Mouse (Mus musculus): ENCODE results near the gene Socs7. TPM values are rescaled to one million over a fixed set of nuclear protein-coding genes. Genes with fewer than 3 reads are reported as not detected.

Gene Socs7
- polyA plus RNA-seq, 2 experiments, result 2.6 to 13.7 TPM

- Histone ChIP-seq H3K36me3 (ENCODE audit: control insufficient read depth, insufficient read depth, low read length) (peaks cover 2% of the 10 kb centered on the region; the same call in 1 of the 2 replicates), H3K9ac (ENCODE audit: low read depth, low read length, severe bottlenecking) (no peak overlapping the region), H3K9me3 (ENCODE audit: control insufficient read depth, low read length) (no peaks in the 10 kb centered on the region), H3K4me2 (replicated peaks; ENCODE audit: low read depth, low read length, severe bottlenecking) (no peak overlapping the region), H3K4me1 (ENCODE audit: control insufficient read depth, insufficient read depth, low read length) (peaks cover 19% of the 10 kb centered on the region), H3K27ac (replicated peaks; ENCODE audit: low read depth, low read length) (no peak overlapping the region), H3K4me3 (replicated peaks; ENCODE audit: low read length) (no peak overlapping the region), H3K27me3 (ENCODE audit: control insufficient read depth, insufficient read depth, low read length) (no peaks in the 10 kb centered on the region)
- DNase-seq (ENCODE audit: low spot score) (no peak), ATAC-seq (ENCODE audit: low FRiP score, low read depth) (no peak)
- WGBS, result 68% methylated on average over 3 of the region's 3 CpGs
- no peak for TF ChIP-seq POLR2A (IDR thresholded peaks at IDR 0.05; ENCODE audit: borderline replicate concordance, extremely low read depth, insufficient read depth, insufficient read length)
Observed at GRCm38 (mm10) chr11:97424802-97425201, 62.5 kb downstream of the Socs7 start.

- peak; percentile 89 for ATAC-seq (ENCODE audit: low FRiP score, low read depth)
- H3K9me3 ChIP-seq (ENCODE audit: control insufficient read depth, low read length), result no peaks in the 10 kb centered on the region
- no peak for TF ChIP-seq POLR2A (IDR thresholded peaks at IDR 0.05; ENCODE audit: borderline replicate concordance, extremely low read depth, insufficient read depth, insufficient read length)
- DNase-seq (ENCODE audit: low spot score), result peak; percentile 81
- no peaks in the 10 kb centered on the region for H3K27me3 ChIP-seq (ENCODE audit: control insufficient read depth, insufficient read depth, low read length)
- H3K4me1 ChIP-seq (ENCODE audit: control insufficient read depth, insufficient read depth, low read length), result peaks cover 19% of the 10 kb centered on the region
- no peak overlapping the region for H3K27ac ChIP-seq (replicated peaks; ENCODE audit: low read depth, low read length)
- H3K4me2 ChIP-seq (replicated peaks; ENCODE audit: low read depth, low read length, severe bottlenecking), result peak overlapping the region; percentile 67
- peak overlapping the region; percentile 29; the same call in 1 of the 2 replicates for H3K9ac ChIP-seq (ENCODE audit: low read depth, low read length, severe bottlenecking)
- H3K4me3 ChIP-seq (replicated peaks; ENCODE audit: low read length), result peak overlapping the region; percentile 31
- 1% methylated on average over 28 of the region's 32 CpGs for WGBS
- peaks cover 2% of the 10 kb centered on the region; the same call in 1 of the 2 replicates for H3K36me3 ChIP-seq (ENCODE audit: control insufficient read depth, insufficient read depth, low read length)
Observed at GRCm38 (mm10) chr11:97427794-97428725, 65.7 kb downstream of the Socs7 start.

DNA sequence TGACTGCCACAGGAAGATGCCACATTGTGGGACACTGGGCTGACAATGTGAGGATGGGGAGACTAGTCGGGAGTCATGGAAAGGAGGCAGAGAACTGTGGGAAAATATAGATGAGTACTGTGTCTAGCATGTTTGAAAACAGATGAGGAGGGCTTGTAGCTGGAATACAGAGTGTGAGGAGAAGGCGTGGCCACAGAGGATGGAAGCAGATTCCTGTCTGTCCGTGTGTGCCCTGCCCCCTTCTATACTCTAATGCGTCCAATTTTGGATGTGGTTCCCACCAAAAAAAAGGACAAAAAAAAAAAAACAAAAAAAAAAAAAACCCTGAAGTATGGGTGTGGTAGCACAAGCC, 66.4 kb downstream of the Socs7 start:
- H3K36me3 ChIP-seq (ENCODE audit: control insufficient read depth, insufficient read depth, low read length), result peaks cover 2% of the 10 kb centered on the region; the same call in 1 of the 2 replicates
- H3K4me3 ChIP-seq (replicated peaks; ENCODE audit: low read length), result peak overlapping the region; percentile 31
- 46% methylated on average over 4 of the region's 4 CpGs for WGBS
- H3K9ac ChIP-seq (ENCODE audit: low read depth, low read length, severe bottlenecking), result 0 out of 2 replicates have a peak overlapping the region, but pooled peaks have one; percentile 12
- H3K27me3 ChIP-seq (ENCODE audit: control insufficient read depth, insufficient read depth, low read length), result no peaks in the 10 kb centered on the region
- TF ChIP-seq POLR2A (IDR thresholded peaks at IDR 0.05; ENCODE audit: borderline replicate concordance, extremely low read depth, insufficient read depth, insufficient read length), result no peak
- H3K4me1 ChIP-seq (ENCODE audit: control insufficient read depth, insufficient read depth, low read length), result peaks cover 19% of the 10 kb centered on the region
- peak overlapping the region; percentile 67; the same call in 1 of the 2 replicates for H3K4me2 ChIP-seq (replicated peaks; ENCODE audit: low read depth, low read length, severe bottlenecking)
- no peak for DNase-seq (ENCODE audit: low spot score)
- no peaks in the 10 kb centered on the region for H3K9me3 ChIP-seq (ENCODE audit: control insufficient read depth, low read length)
- ATAC-seq (ENCODE audit: low FRiP score, low read depth), result no peak
- no peak overlapping the region for H3K27ac ChIP-seq (replicated peaks; ENCODE audit: low read depth, low read length)

- ATAC-seq (ENCODE audit: low FRiP score, low read depth), result no peak
- no peak for TF ChIP-seq POLR2A (IDR thresholded peaks at IDR 0.05; ENCODE audit: borderline replicate concordance, extremely low read depth, insufficient read depth, insufficient read length)
- Histone ChIP-seq H3K27me3 (ENCODE audit: control insufficient read depth, insufficient read depth, low read length) (no peaks in the 10 kb centered on the region), H3K4me1 (ENCODE audit: control insufficient read depth, insufficient read depth, low read length) (peaks cover 20% of the 10 kb centered on the region), H3K9ac (ENCODE audit: low read depth, low read length, severe bottlenecking) (no peak overlapping the region), H3K36me3 (ENCODE audit: control insufficient read depth, insufficient read depth, low read length) (no peaks in the 10 kb centered on the region; the same call in 1 of the 2 replicates), H3K4me3 (replicated peaks; ENCODE audit: low read length) (no peak overlapping the region), H3K4me2 (replicated peaks; ENCODE audit: low read depth, low read length, severe bottlenecking) (no peak overlapping the region), H3K27ac (replicated peaks; ENCODE audit: low read depth, low read length) (0 out of 2 replicates have a peak overlapping the region, but pooled peaks have one; percentile 13), H3K9me3 (ENCODE audit: control insufficient read depth, low read length) (no peaks in the 10 kb centered on the region)
- WGBS, result 66% methylated on average over 8 of the region's 8 CpGs
- DNase-seq (ENCODE audit: low spot score), result no peak
Observed at GRCm38 (mm10) chr11:97429615-97430014, 67.3 kb downstream of the Socs7 start.

DNA sequence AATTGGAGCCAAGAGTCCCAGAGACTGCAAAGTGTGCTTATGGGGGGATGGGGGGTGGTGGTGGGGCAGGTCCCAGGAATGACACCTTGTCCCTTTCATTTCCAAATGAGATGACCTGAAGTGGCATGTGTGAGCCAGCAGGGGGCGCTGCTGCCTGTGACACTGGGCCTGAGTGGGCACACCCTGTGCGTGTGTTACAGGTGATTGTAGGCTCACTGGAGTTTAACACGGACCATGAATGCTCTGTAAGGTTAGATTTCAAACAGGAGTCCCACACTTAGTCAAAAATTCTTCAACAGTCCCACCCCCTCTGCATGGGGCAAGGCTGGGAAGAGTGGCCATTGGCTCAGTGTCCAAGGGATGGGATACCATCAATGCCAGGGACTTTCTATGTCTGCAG, 69.7 kb downstream of the Socs7 start:
- H3K9me3 ChIP-seq (ENCODE audit: control insufficient read depth, low read length), result no peaks in the 10 kb centered on the region
- no peak overlapping the region for H3K9ac ChIP-seq (ENCODE audit: low read depth, low read length, severe bottlenecking)
- peaks cover 32% of the 10 kb centered on the region for H3K4me1 ChIP-seq (ENCODE audit: control insufficient read depth, insufficient read depth, low read length)
- no peak overlapping the region for H3K4me2 ChIP-seq (replicated peaks; ENCODE audit: low read depth, low read length, severe bottlenecking)
- no peak for TF ChIP-seq POLR2A (IDR thresholded peaks at IDR 0.05; ENCODE audit: borderline replicate concordance, extremely low read depth, insufficient read depth, insufficient read length)
- no peak overlapping the region for H3K4me3 ChIP-seq (replicated peaks; ENCODE audit: low read length)
- no peak overlapping the region for H3K27ac ChIP-seq (replicated peaks; ENCODE audit: low read depth, low read length)
- H3K27me3 ChIP-seq (ENCODE audit: control insufficient read depth, insufficient read depth, low read length), result no peaks in the 10 kb centered on the region
- WGBS, result 8% methylated on average over 3 of the region's 3 CpGs
- H3K36me3 ChIP-seq (ENCODE audit: control insufficient read depth, insufficient read depth, low read length), result no peaks in the 10 kb centered on the region; the same call in 1 of the 2 replicates
- DNase-seq (ENCODE audit: low spot score), result no peak
- ATAC-seq (ENCODE audit: low FRiP score, low read depth), result no peak

Measured in limb, embryonic 14.5 days (tissue).